Mouse (Mus musculus) CH12.LX (cell line): ENCODE data around the gene Dnajb13.

ENCODE experiments used
- BHLHE40 ChIP-seq: IDR thresholded peaks from 2 replicates; pipeline ENCODE4 v1.6.1; 2011; ENCODE audit warnings: mild to moderate bottlenecking, low read depth, low read length, improper control_type of control experiment
- CHD1 ChIP-seq: IDR thresholded peaks from 2 replicates; pipeline ENCODE4 v1.6.1; 2012; ENCODE audit warnings: low read depth, low read length, improper control_type of control experiment, inconsistent platforms
- CTCF ChIP-seq, 2 experiments: IDR thresholded peaks in 1 of 2; conservative IDR thresholded peaks in 1 of 2; 2 replicates each; pipeline ENCODE4 v1.5.1; 2011 to 2012; ENCODE audit warnings: low read depth in 2 of 2, low read length in 2 of 2, improper control_type of control experiment in 1 of 2, inconsistent platforms in 1 of 2, mild to moderate bottlenecking in 1 of 2, moderate library complexity in 1 of 2
- MXI1 ChIP-seq: IDR thresholded peaks from 2 replicates; pipeline ENCODE4 v1.6.1; 2011; ENCODE audit warnings: mild to moderate bottlenecking, low read depth, low read length, improper control_type of control experiment
- MYC ChIP-seq: IDR thresholded peaks from 2 replicates; pipeline ENCODE4 v1.6.1; 2011; ENCODE audit warnings: low read depth, mild to moderate bottlenecking, improper control_type of control experiment, low read length
- POLR2A ChIP-seq: IDR thresholded peaks from 2 replicates; pipeline ENCODE4 v1.6.1; 2011; ENCODE audit warnings: low read depth, mild to moderate bottlenecking, improper control_type of control experiment, low read length
- UBTF ChIP-seq: IDR thresholded peaks from 2 replicates; pipeline ENCODE4 v1.6.1; 2012; ENCODE audit warnings: low read depth, mild to moderate bottlenecking, inconsistent platforms, low read length, improper control_type of control experiment, moderate library complexity
- ZMIZ1 ChIP-seq: IDR thresholded peaks from 2 replicates; pipeline ENCODE4 v1.6.1; 2012; ENCODE audit warnings: low read depth, mild to moderate bottlenecking, inconsistent platforms, low read length, improper control_type of control experiment

GRCm38 (mm10) chr7:100534216-100534615 lies 19.5 kb upstream of the Dnajb13 start:
- TF ChIP-seq POLR2A (no peak), CTCF (conservative IDR thresholded peaks at IDR 0.05 in 1 of 2, IDR thresholded peaks at IDR 0.05 in 1 of 2; ENCODE audit: low read depth in 2 of 2, low read length in 2 of 2) (no peak), ZMIZ1 (no peak), MYC (no peak), BHLHE40 (no peak), MXI1 (no peak), UBTF (no peak), CHD1 (no peak)
